Mouse (Mus musculus) regulatory T cell (primary cell): ENCODE results near the gene Mgat4b.

Experiments used
- in situ Hi-C: fragments of 300-600 bp; cut with MboI, MseI; formaldehyde crosslinking; loops from one replicate; pipeline ENCODE4 v1.15.1; 2025; ENCODE audit warnings: high pct_unique_total_duplicates

Gene Mgat4b

GRCm38 (mm10) chr11:50248473-50249171, 37.9 kb downstream of the Mgat4b start:
- in situ Hi-C loops, result loop anchor here (5.0 kb wide), 1 partner anchor 571 kb away; no protein-coding TSS in a partner anchor

- in situ Hi-C loops, result no loop called here
These were observed 41.5 kb downstream of the Mgat4b start for GRCm38 (mm10) chr11:50252166-50252565.

- in situ Hi-C loops, result no loop called here
These were observed 42.1 kb downstream of the Mgat4b start for GRCm38 (mm10) chr11:50252684-50253265.

GRCm38 (mm10) chr11:50253393-50253792, 42.7 kb downstream of the Mgat4b start:
- in situ Hi-C loops, result no loop called here

- in situ Hi-C loops, result no loop called here
These were observed 43.4 kb downstream of the Mgat4b start for GRCm38 (mm10) chr11:50254010-50254580.

- in situ Hi-C loops, result no loop called here
These were observed 45.9 kb downstream of the Mgat4b start for GRCm38 (mm10) chr11:50256615-50257014.

- in situ Hi-C loops, result no loop called here
These were observed 47.6 kb downstream of the Mgat4b start for GRCm38 (mm10) chr11:50258310-50258709.

- in situ Hi-C loops, result no loop called here
These were observed 51.3 kb downstream of the Mgat4b start for GRCm38 (mm10) chr11:50262020-50262419.

GRCm38 (mm10) chr11:50263198-50263597, 52.5 kb downstream of the Mgat4b start:
- in situ Hi-C loops, result no loop called here

- in situ Hi-C loops, result no loop called here
These were observed 55.2 kb downstream of the Mgat4b start for GRCm38 (mm10) chr11:50265931-50266330.

GRCm38 (mm10) chr11:50266997-50267396, 56.3 kb downstream of the Mgat4b start:
- in situ Hi-C loops, result no loop called here

- in situ Hi-C loops, result no loop called here
These were observed 58.5 kb downstream of the Mgat4b start for GRCm38 (mm10) chr11:50269163-50269562.

- in situ Hi-C loops, result no loop called here
These were observed 59.2 kb downstream of the Mgat4b start for GRCm38 (mm10) chr11:50269885-50270284.

GRCm38 (mm10) chr11:50272819-50273218, 62.1 kb downstream of the Mgat4b start:
- in situ Hi-C loops, result no loop called here

- in situ Hi-C loops, result no loop called here
These were observed 64.4 kb downstream of the Mgat4b start for GRCm38 (mm10) chr11:50275077-50275476.

GRCm38 (mm10) chr11:50275568-50276151, 65.0 kb downstream of the Mgat4b start:
- in situ Hi-C loops, result no loop called here

GRCm38 (mm10) chr11:50277025-50277424, 66.3 kb downstream of the Mgat4b start:
- in situ Hi-C loops, result no loop called here

- in situ Hi-C loops, result no loop called here
These were observed 67.0 kb downstream of the Mgat4b start for GRCm38 (mm10) chr11:50277706-50278105.

- in situ Hi-C loops, result no loop called here
These were observed 68.3 kb downstream of the Mgat4b start for GRCm38 (mm10) chr11:50279005-50279404.

GRCm38 (mm10) chr11:50280053-50280452, 69.4 kb downstream of the Mgat4b start:
- in situ Hi-C loops, result no loop called here
